Mouse (Mus musculus) lung, postnatal 14 days (tissue): Measurements from ENCODE around the gene Stk24.
A peak's percentile ranks its signal among the peaks of the same experiment; 100 is the strongest.

Experiments
- DNase-seq: peaks from one replicate; pipeline ENCODE4 v3.0.0; 2021

Stk24 gene

GRCm38 (mm10) chr14:121378243-121379115 is 1.3 kb downstream of the Stk24 start:
- DNase-seq = peak; percentile 72

- DNase-seq = no peak
Observed at GRCm38 (mm10) chr14:121376566-121376965, 3.2 kb downstream of the Stk24 start.

GRCm38 (mm10) chr14:121373901-121374300 is 5.9 kb downstream of the Stk24 start:
- peak; percentile 44 for DNase-seq

GRCm38 (mm10) chr14:121373020-121373419 is 6.8 kb downstream of the Stk24 start:
- DNase-seq = peak; percentile 32

- DNase-seq = no peak
Observed at GRCm38 (mm10) chr14:121371911-121372820, 7.6 kb downstream of the Stk24 start.

GRCm38 (mm10) chr14:121369385-121369784 is 10.4 kb downstream of the Stk24 start:
- DNase-seq = no peak

GRCm38 (mm10) chr14:121368108-121368705 is 11.6 kb downstream of the Stk24 start:
- DNase-seq = no peak

GRCm38 (mm10) chr14:121365991-121366728 is 13.7 kb downstream of the Stk24 start:
- DNase-seq = no peak

GRCm38 (mm10) chr14:121365390-121365789 is 14.4 kb downstream of the Stk24 start:
- DNase-seq = peak; percentile 42

- DNase-seq = no peak
Observed at GRCm38 (mm10) chr14:121364282-121364681, 15.5 kb downstream of the Stk24 start.

GRCm38 (mm10) chr14:121361319-121362114 is 18.3 kb downstream of the Stk24 start:
- DNase-seq = peak; percentile 78

GRCm38 (mm10) chr14:121359850-121360249 is 20.0 kb downstream of the Stk24 start:
- no peak for DNase-seq

- no peak for DNase-seq
Observed at GRCm38 (mm10) chr14:121359015-121359414, 20.8 kb downstream of the Stk24 start.

- DNase-seq = no peak
Observed at GRCm38 (mm10) chr14:121358327-121358726, 21.5 kb downstream of the Stk24 start.

- DNase-seq = no peak
Observed at GRCm38 (mm10) chr14:121356336-121356862, 23.4 kb downstream of the Stk24 start.

- no peak for DNase-seq
Observed at GRCm38 (mm10) chr14:121355732-121356131, 24.1 kb downstream of the Stk24 start.

- no peak for DNase-seq
Observed at GRCm38 (mm10) chr14:121353648-121354377, 26.0 kb downstream of the Stk24 start.

GRCm38 (mm10) chr14:121352744-121353143 is 27.1 kb downstream of the Stk24 start:
- no peak for DNase-seq

GRCm38 (mm10) chr14:121351737-121352136 is 28.1 kb downstream of the Stk24 start:
- no peak for DNase-seq

GRCm38 (mm10) chr14:121350011-121350410 is 29.8 kb downstream of the Stk24 start:
- DNase-seq = no peak

- no peak for DNase-seq
Observed at GRCm38 (mm10) chr14:121349291-121349690, 30.5 kb downstream of the Stk24 start.
